Mouse (Mus musculus) heart, embryonic 10.5 days (tissue): ENCODE measurements around the gene Tmem102. TPM values are rescaled to one million over a fixed set of nuclear protein-coding genes. Genes with fewer than 3 reads are reported as not detected.

Experiments used
- DNase-seq: peaks from one replicate; pipeline ENCODE4 v3.0.0-alpha.2; 2017; ENCODE audit warnings: low spot score
- H3K27ac ChIP-seq: fragments of 300-500 bp; sonication (generic); 2 replicates; pipeline ENCODE4 v1.5.1; 2016; ENCODE audit warnings: mild to moderate bottlenecking
- H3K27me3 ChIP-seq: fragments of 300-500 bp; sonication (generic); 2 replicates; pipeline ENCODE4 v1.6.1; 2016; ENCODE audit warnings: mild to moderate bottlenecking; ENCODE audit not compliant: poor library complexity, insufficient read depth, severe bottlenecking
- H3K36me3 ChIP-seq: fragments of 300-500 bp; sonication (generic); 2 replicates; pipeline ENCODE4 v1.6.1; 2016; ENCODE audit warnings: mild to moderate bottlenecking, moderate library complexity
- H3K4me1 ChIP-seq: fragments of 300-500 bp; sonication (generic); 2 replicates; pipeline ENCODE4 v1.6.1; 2016; ENCODE audit warnings: mild to moderate bottlenecking
- H3K4me3 ChIP-seq: fragments of 300-500 bp; sonication (generic); 2 replicates; pipeline ENCODE4 v1.5.1; 2016; ENCODE audit warnings: mild to moderate bottlenecking, moderate library complexity
- H3K9me3 ChIP-seq: fragments of 300-500 bp; sonication (generic); 2 replicates; pipeline ENCODE4 v1.6.1; 2016; ENCODE audit warnings: mild to moderate bottlenecking, moderate library complexity
- WGBS: fragments of 180-500 bp; shearing (Covaris S2); methylation state at CpG from one replicate; pipeline ENCODE4 v1.1.7; 2016; 5-methylcytosine and 5-hydroxymethylcytosine counted together
- polyA plus RNA-seq: library from polyadenylated mRNA; unstranded; fragments of >200 nt; fragmentation: Nextera tagmentation; extraction: Ambion mirVana; gene quantifications from 2 replicates; pipeline ENCODE4 v1.2.1, GENCODE M21; 2016

Gene Tmem102
- polyA plus RNA-seq, 1 experiment from 2014 or later: 1.8 TPM

GRCm38 (mm10) chr11:69776488-69776887 lies 28.9 kb downstream of the Tmem102 start:
- no peaks in the 10 kb centered on the region for H3K9me3 ChIP-seq
- peaks cover 33% of the 10 kb centered on the region; the same call in 1 of the 2 replicates for H3K36me3 ChIP-seq
- DNase-seq: no peak
- H3K27me3 ChIP-seq: peaks cover 50% of the 10 kb centered on the region
- peaks cover 31% of the 10 kb centered on the region for H3K4me1 ChIP-seq
- H3K4me3 ChIP-seq: no peak overlapping the region
- 74% methylated on average over 20 of the region's 20 CpGs for WGBS
- no peak overlapping the region for H3K27ac ChIP-seq

GRCm38 (mm10) chr11:69775716-69776115 lies 29.7 kb downstream of the Tmem102 start:
- Histone ChIP-seq H3K4me1 (peaks cover 31% of the 10 kb centered on the region), H3K4me3 (no peak overlapping the region), H3K27me3 (peaks cover 50% of the 10 kb centered on the region), H3K9me3 (no peaks in the 10 kb centered on the region), H3K27ac (no peak overlapping the region), H3K36me3 (peaks cover 33% of the 10 kb centered on the region; the same call in 1 of the 2 replicates)
- DNase-seq: no peak
- WGBS: 55% methylated on average over 10 of the region's 10 CpGs

DNA sequence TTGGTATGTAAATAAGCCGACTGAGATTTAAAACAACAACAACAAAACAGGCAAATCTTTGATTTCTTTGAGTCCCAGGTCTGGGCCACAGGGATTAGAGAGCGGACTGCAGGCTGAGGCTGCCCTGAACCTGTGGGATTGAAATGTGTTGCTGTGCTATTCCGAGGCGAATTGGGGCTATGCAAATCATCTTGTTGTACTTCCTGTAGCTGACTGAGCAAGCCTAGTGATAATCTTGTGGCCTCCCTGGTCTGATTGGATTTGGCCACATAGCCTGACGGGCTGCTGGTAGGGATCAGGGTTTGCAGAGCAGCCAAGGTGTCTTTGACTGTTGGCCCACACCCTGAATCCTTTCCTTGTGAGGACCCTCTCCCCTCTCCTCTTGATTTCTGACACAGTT lies 30.5 kb downstream of the Tmem102 start:
- Histone ChIP-seq H3K27me3 (peaks cover 45% of the 10 kb centered on the region), H3K4me3 (no peak overlapping the region), H3K27ac (no peak overlapping the region), H3K9me3 (no peaks in the 10 kb centered on the region), H3K36me3 (peaks cover 33% of the 10 kb centered on the region; the same call in 1 of the 2 replicates), H3K4me1 (peaks cover 31% of the 10 kb centered on the region)
- DNase-seq: no peak
- 47% methylated on average over 5 of the region's 5 CpGs for WGBS

DNA sequence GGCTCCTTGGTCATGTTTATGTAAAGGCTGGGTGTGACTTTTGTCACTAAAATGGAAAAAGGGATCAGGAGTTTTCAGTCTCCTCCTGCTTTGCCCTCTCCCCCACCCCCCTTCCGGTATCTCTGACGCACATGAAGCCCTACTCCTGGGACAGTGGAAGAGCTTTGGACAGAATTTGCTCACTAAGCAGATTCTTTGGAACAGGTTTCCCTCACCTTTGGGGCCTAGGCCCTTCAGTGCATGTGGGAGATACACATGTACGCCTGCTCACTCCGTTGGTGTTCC lies 37.9 kb downstream of the Tmem102 start:
- DNase-seq: no peak
- Histone ChIP-seq H3K9me3 (no peaks in the 10 kb centered on the region), H3K27me3 (no peaks in the 10 kb centered on the region), H3K27ac (peak overlapping the region; percentile 94; the same call in 1 of the 2 replicates), H3K4me1 (peaks cover 40% of the 10 kb centered on the region), H3K36me3 (0 out of 2 replicates have a peak, but pooled peaks cover 4% of the 10 kb centered on the region), H3K4me3 (peak overlapping the region; percentile 95)
- 50% methylated on average over 4 of the region's 4 CpGs for WGBS

DNA sequence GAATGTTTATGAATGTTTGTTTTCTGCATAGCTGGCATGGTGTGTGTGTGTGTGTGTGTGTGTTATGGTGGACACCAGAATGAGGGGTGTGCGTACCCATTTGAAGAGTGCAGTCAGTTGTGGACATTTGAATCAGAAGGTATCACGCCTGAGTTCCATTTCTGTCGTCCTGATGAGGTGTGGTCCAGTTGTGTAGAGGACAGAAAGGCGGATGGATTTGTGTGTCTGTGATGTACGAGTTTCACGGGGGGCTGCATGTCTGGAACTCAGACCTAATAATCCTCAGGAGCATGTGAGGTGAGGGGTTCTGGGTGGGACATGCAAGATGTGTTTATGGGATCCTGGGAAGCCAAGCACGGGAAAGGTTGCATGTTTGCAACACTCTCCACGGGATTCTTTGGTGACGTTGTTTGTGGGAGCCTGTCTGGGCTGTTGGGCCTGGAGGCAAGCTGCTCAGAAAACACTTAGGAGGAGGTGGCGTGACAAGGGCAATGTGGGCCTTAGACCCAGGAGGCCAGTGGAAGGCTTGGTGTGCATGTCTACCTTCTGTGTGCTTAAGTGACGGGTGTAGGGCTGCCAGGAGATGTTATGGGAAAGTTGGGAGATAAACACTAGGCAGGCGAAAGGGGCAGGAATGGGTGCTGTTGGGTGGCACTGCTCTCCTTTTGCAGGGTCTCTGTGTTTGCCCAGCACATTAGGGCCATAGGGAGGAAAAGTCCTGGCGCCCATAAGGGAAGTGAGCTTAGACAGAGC lies 38.4 kb downstream of the Tmem102 start:
- Histone ChIP-seq H3K36me3 (0 out of 2 replicates have a peak, but pooled peaks cover 4% of the 10 kb centered on the region), H3K9me3 (no peaks in the 10 kb centered on the region), H3K27ac (peak overlapping the region; percentile 94), H3K4me1 (peaks cover 40% of the 10 kb centered on the region), H3K4me3 (peak overlapping the region; percentile 95), H3K27me3 (no peaks in the 10 kb centered on the region)
- DNase-seq: no peak
- 48% methylated on average over 13 of the region's 13 CpGs for WGBS

- under 1% methylated on average over 37 of the region's 37 CpGs for WGBS
These were observed 39.3 kb downstream of the Tmem102 start for GRCm38 (mm10) chr11:69766126-69766609.

GRCm38 (mm10) chr11:69765221-69766125 lies 40.0 kb downstream of the Tmem102 start, which contains the start of gene Zbtb4:
Zbtb4 (plus strand) TSS chr11:69765912.
- no peak for DNase-seq
- peak within 1 kb of the TSS; percentile 95 for H3K4me3 ChIP-seq
- H3K36me3 ChIP-seq: no peaks in the 10 kb centered on the region
- WGBS: 20% methylated on average over 37 of the region's 55 CpGs
- no peaks in the 10 kb centered on the region for H3K9me3 ChIP-seq
- peaks cover 47% of the 10 kb centered on the region for H3K4me1 ChIP-seq
- no peaks in the 10 kb centered on the region for H3K27me3 ChIP-seq
- H3K27ac ChIP-seq: peak within 1 kb of the TSS; percentile 94

More at GRCm38 (mm10) chr11:69766126-69766609, 39.3 kb downstream of the Tmem102 start:
- H3K4me1 ChIP-seq: peaks cover 40% of the 10 kb centered on the region
- H3K27ac ChIP-seq: peak overlapping the region; percentile 94
- no peaks in the 10 kb centered on the region for H3K36me3 ChIP-seq
- peak overlapping the region; percentile 95 for H3K4me3 ChIP-seq
- peak; percentile 84 for DNase-seq
- H3K9me3 ChIP-seq: no peaks in the 10 kb centered on the region
- no peaks in the 10 kb centered on the region for H3K27me3 ChIP-seq

DNA sequence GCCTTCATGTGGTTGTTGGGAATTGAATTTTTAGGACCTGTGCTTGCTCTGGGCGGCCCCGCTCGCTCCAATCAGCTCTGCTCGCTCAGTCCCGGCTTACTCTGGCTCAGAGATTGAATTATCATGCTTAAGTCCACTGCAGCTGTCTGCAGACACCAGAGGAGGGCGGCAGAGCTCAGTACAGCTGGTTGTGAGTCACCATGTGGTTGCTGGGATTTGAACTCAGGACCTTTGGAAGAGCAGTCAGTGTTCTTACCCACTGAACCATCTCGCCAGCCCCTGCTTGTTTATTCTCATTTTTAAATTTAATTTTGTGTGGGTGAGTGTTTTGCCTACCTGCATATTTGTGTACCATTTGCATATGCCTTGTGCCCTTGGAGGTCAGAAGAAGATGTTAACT lies 41.9 kb downstream of the Tmem102 start:
- Histone ChIP-seq H3K36me3 (no peaks in the 10 kb centered on the region), H3K4me3 (no peak overlapping the region), H3K27ac (no peak overlapping the region), H3K27me3 (no peaks in the 10 kb centered on the region), H3K9me3 (no peaks in the 10 kb centered on the region), H3K4me1 (peaks cover 51% of the 10 kb centered on the region)
- whole genome bisulfite sequencing: 67% methylated on average over 7 of the region's 7 CpGs
- no peak for DNase-seq

DNA sequence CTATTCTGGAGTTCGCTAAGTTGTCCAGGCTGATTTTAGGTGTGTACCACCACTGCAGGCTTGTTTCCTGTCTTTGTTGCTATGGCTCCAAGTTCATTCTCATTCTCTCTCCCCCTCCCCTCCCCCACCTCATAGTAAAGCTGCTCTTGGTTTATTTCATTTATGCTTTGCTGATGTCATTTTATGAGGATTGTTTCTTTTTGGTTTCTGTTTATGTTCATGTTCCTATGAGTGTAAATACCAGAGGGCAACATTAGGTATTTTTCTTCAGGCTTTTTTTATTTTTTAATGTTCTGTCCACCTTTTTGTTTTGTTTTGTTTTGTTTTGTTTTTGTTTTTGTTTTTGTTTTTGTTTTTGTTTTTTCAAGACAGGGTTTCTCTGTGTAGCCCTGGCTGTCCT lies 43.6 kb downstream of the Tmem102 start, which contains the start of gene Slc35g3:
TSS of gene Slc35g3 (minus strand) at position 101 of the 400 bp plus-strand sequence.
- H3K27ac ChIP-seq: peak within 1 kb of the TSS; percentile 97; the same call in 1 of the 2 replicates
- H3K9me3 ChIP-seq: no peaks in the 10 kb centered on the region
- H3K36me3 ChIP-seq: no peaks in the 10 kb centered on the region
- peak; percentile 39 for DNase-seq
- 68% methylated on average over 1 of the region's 1 CpGs for WGBS
- H3K27me3 ChIP-seq: no peaks in the 10 kb centered on the region
- H3K4me3 ChIP-seq: no peak within 1 kb of the TSS
- peaks cover 43% of the 10 kb centered on the region for H3K4me1 ChIP-seq

DNA sequence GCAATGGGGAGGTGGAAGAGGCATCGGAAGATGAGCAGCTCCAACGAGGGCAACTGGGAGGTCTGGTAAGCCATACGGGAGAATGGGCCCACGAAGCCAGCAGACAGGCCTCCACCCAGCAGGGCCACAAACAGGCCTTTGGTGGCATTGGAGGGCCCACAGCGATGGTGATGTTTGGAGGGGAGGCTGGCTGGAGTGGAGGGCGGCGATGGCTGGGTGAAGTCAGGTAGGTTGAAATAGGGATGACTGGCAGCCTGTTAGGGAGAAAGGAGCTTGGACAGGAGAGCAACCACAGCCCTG lies 44.6 kb downstream of the Tmem102 start:
- DNase-seq: peak; percentile 73
- Histone ChIP-seq H3K4me1 (peaks cover 42% of the 10 kb centered on the region), H3K27ac (peak overlapping the region; percentile 97; the same call in 1 of the 2 replicates), H3K36me3 (no peaks in the 10 kb centered on the region), H3K4me3 (no peak overlapping the region), H3K9me3 (no peaks in the 10 kb centered on the region), H3K27me3 (no peaks in the 10 kb centered on the region)
- 90% methylated on average over 7 of the region's 7 CpGs for WGBS

GRCm38 (mm10) chr11:69760160-69760900 lies 45.1 kb downstream of the Tmem102 start:
- Histone ChIP-seq H3K9me3 (no peaks in the 10 kb centered on the region), H3K36me3 (no peaks in the 10 kb centered on the region), H3K27me3 (no peaks in the 10 kb centered on the region), H3K4me3 (peak overlapping the region; percentile 16; the same call in 1 of the 2 replicates), H3K27ac (peak overlapping the region; percentile 97), H3K4me1 (peaks cover 42% of the 10 kb centered on the region)
- 80% methylated on average over 14 of the region's 14 CpGs for WGBS
- DNase-seq: peak; percentile 73

DNA sequence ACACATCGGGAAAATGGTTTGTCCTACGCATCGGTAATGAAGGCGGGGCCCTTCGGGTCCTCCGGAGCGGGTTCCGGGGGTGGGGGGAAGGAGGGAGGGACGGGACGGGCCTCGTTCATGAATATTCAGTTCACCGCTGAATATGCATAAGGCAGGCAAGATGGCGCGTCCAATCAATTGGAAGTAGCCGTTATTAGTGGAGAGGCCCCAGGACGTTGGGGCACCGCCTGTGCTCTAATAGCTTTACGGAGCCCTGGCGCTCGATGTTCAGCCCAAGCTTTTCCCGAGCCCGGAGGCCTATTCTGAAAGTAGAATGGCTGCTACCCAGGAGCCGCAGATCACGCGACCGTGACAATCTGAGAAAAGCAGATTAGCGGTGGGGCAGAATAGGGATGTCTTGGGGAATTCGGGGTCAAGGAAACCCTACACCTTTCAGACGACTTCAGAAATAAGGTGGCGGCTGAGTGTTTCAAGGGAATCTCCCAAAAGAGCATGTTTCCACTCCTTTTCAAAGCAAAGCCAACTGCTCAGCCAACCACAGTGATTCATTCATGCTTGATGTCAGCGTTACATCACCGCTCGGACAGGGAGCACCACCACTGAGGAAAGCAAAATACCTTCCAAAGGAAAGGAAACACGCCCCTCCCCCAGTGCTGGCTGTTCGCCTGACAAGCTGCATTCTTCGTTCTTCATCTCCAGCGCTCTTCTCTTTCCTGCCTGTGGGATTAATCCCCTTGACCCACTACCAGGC lies 46.3 kb downstream of the Tmem102 start:
- Histone ChIP-seq H3K27ac (peak overlapping the region; percentile 97), H3K4me1 (peaks cover 40% of the 10 kb centered on the region), H3K9me3 (no peaks in the 10 kb centered on the region), H3K36me3 (no peaks in the 10 kb centered on the region), H3K27me3 (no peaks in the 10 kb centered on the region), H3K4me3 (peak overlapping the region; percentile 71)
- WGBS: under 1% methylated on average over 37 of the region's 37 CpGs
- peak; percentile 98 for DNase-seq
